Mouse (Mus musculus): Measurements from ENCODE around the gene Aff1. TPM values are rescaled to one million over a fixed set of nuclear protein-coding genes. Genes with fewer than 3 reads are reported as not detected.

Aff1 gene
- polyA plus RNA-seq, 1 experiment from 2014 or later, result 7.3 TPM

GRCm38 (mm10) chr5:103713422-103713821 lies 21.2 kb downstream of the Aff1 start:
- Histone ChIP-seq H3K4me3 (ENCODE audit: low read depth, low read length) (no peak overlapping the region), H3K27ac (ENCODE audit: low read depth) (no peak overlapping the region), H3K36me3 (ENCODE audit: control insufficient read depth, insufficient read depth, low read length) (no peaks in the 10 kb centered on the region), H3K27me3 (replicated peaks; ENCODE audit: control insufficient read depth, insufficient read depth, low read length) (no peaks in the 10 kb centered on the region), H3K4me2 (ENCODE audit: low read length) (no peak overlapping the region), H3K9me3 (ENCODE audit: control insufficient read depth, low read length) (no peaks in the 10 kb centered on the region), H3K9ac (ENCODE audit: low read length) (no peak overlapping the region), H3K4me1 (replicated peaks; ENCODE audit: control insufficient read depth, insufficient read depth, low read length) (no peaks in the 10 kb centered on the region)
- ATAC-seq (replicated peaks; ENCODE audit: low FRiP score, low TSS enrichment, low read depth) (no peak), DNase-seq (ENCODE audit: low spot score) (no peak)
- WGBS, result 76% methylated on average over 2 of the region's 2 CpGs

DNA sequence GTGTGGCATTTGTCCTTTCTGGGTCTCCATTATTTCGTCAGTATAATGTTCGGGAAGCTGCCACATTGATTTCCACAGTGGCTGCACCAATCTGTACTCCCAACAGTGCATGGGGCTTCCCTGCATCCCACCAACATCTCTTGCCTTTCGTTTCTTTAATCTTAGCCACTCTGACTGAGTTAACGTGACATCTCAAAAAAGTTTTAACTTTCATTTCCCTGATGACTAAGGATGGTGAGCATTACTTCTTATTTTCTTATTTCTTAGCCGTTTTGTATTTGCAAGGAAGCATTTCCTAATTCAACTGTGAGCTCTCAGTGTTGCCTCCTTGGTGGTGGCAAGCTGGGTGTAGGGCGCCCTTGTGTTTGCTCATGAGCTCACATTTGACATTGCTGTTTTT lies 22.8 kb downstream of the Aff1 start:
- Histone ChIP-seq H3K36me3 (ENCODE audit: control insufficient read depth, insufficient read depth, low read length) (no peaks in the 10 kb centered on the region), H3K4me1 (replicated peaks; ENCODE audit: control insufficient read depth, insufficient read depth, low read length) (no peaks in the 10 kb centered on the region), H3K27ac (ENCODE audit: low read depth) (no peak overlapping the region), H3K9me3 (ENCODE audit: control insufficient read depth, low read length) (no peaks in the 10 kb centered on the region), H3K27me3 (replicated peaks; ENCODE audit: control insufficient read depth, insufficient read depth, low read length) (no peaks in the 10 kb centered on the region), H3K9ac (ENCODE audit: low read length) (no peak overlapping the region), H3K4me3 (ENCODE audit: low read depth, low read length) (no peak overlapping the region), H3K4me2 (ENCODE audit: low read length) (no peak overlapping the region)
- whole genome bisulfite sequencing, result 90% methylated on average over 6 of the region's 6 CpGs
- ATAC-seq (replicated peaks; ENCODE audit: low FRiP score, low TSS enrichment, low read depth) (no peak), DNase-seq (ENCODE audit: low spot score) (no peak)

DNA sequence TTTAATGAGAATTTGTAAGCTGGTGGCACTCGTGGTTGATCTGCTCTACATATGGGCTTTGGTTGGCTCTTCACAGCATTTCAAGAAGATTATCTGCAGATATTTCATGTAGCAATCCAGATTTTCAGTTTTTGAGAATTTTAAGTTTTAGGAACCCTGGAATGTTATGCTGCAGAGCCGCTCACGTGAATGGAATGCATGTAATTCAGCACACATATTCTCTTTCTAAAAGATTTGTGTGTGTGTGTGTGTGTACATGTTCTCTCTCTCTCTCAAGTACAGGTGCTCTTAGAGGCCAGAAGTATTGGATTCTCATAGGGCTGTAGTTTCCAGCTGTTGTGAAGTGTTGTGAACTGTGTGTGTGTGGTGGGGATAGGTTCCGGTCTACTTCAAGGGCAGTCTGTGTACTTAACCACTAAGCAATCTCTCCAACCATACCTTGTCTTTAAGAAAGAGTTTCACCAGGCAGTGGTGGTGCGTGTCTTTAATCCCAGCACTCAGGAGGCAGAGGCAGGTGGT lies 24.7 kb downstream of the Aff1 start:
- Histone ChIP-seq H3K4me3 (ENCODE audit: low read depth, low read length) (no peak overlapping the region), H3K9ac (ENCODE audit: low read length) (no peak overlapping the region), H3K4me2 (ENCODE audit: low read length) (no peak overlapping the region), H3K4me1 (replicated peaks; ENCODE audit: control insufficient read depth, insufficient read depth, low read length) (no peaks in the 10 kb centered on the region), H3K27ac (ENCODE audit: low read depth) (no peak overlapping the region), H3K9me3 (ENCODE audit: control insufficient read depth, low read length) (no peaks in the 10 kb centered on the region), H3K36me3 (ENCODE audit: control insufficient read depth, insufficient read depth, low read length) (no peaks in the 10 kb centered on the region), H3K27me3 (replicated peaks; ENCODE audit: control insufficient read depth, insufficient read depth, low read length) (no peaks in the 10 kb centered on the region)
- DNase-seq (ENCODE audit: low spot score), result no peak
- 82% methylated on average over 5 of the region's 5 CpGs for WGBS
- no peak for ATAC-seq (replicated peaks; ENCODE audit: low FRiP score, low TSS enrichment, low read depth)

GRCm38 (mm10) chr5:103719131-103719530 lies 27.0 kb downstream of the Aff1 start:
- 38% methylated on average over 6 of the region's 6 CpGs for WGBS
- H3K9ac ChIP-seq (ENCODE audit: low read length), result no peak overlapping the region
- H3K4me1 ChIP-seq (replicated peaks; ENCODE audit: control insufficient read depth, insufficient read depth, low read length), result no peaks in the 10 kb centered on the region
- H3K27me3 ChIP-seq (replicated peaks; ENCODE audit: control insufficient read depth, insufficient read depth, low read length), result no peaks in the 10 kb centered on the region
- DNase-seq (ENCODE audit: low spot score), result no peak
- no peak overlapping the region for H3K4me2 ChIP-seq (ENCODE audit: low read length)
- H3K27ac ChIP-seq (ENCODE audit: low read depth), result no peak overlapping the region
- ATAC-seq (replicated peaks; ENCODE audit: low FRiP score, low TSS enrichment, low read depth), result no peak
- no peaks in the 10 kb centered on the region for H3K9me3 ChIP-seq (ENCODE audit: control insufficient read depth, low read length)
- no peak overlapping the region for H3K4me3 ChIP-seq (ENCODE audit: low read depth, low read length)
- H3K36me3 ChIP-seq (ENCODE audit: control insufficient read depth, insufficient read depth, low read length), result no peaks in the 10 kb centered on the region

DNA sequence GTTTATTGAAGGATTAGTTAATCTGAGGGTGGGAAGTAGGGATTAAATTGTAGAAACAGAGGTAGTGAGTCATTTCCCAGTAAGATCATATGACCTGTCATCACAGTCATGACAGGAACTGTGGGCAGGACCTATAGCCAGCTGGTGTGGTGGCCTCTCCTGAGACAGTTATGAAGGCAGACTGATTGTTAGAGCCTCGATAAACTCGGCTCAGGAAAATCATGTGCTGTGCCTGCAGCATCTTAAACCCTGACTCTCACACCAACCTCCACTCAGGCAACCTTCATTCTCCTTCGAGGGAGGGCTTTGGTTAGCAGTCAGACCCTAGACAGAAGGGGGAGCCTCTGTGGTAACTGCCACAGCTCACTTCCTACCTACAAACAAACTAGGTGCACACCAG lies 27.7 kb downstream of the Aff1 start:
- WGBS, result 52% methylated on average over 3 of the region's 3 CpGs
- no peak overlapping the region for H3K27ac ChIP-seq (ENCODE audit: low read depth)
- H3K4me3 ChIP-seq (ENCODE audit: low read depth, low read length), result no peak overlapping the region
- H3K27me3 ChIP-seq (replicated peaks; ENCODE audit: control insufficient read depth, insufficient read depth, low read length), result no peaks in the 10 kb centered on the region
- H3K9ac ChIP-seq (ENCODE audit: low read length), result no peak overlapping the region
- ATAC-seq (replicated peaks; ENCODE audit: low FRiP score, low TSS enrichment, low read depth), result no peak
- DNase-seq (ENCODE audit: low spot score), result no peak
- H3K4me2 ChIP-seq (ENCODE audit: low read length), result no peak overlapping the region
- no peaks in the 10 kb centered on the region for H3K9me3 ChIP-seq (ENCODE audit: control insufficient read depth, low read length)
- no peaks in the 10 kb centered on the region; the same call in 1 of the 2 replicates for H3K4me1 ChIP-seq (replicated peaks; ENCODE audit: control insufficient read depth, insufficient read depth, low read length)
- no peaks in the 10 kb centered on the region for H3K36me3 ChIP-seq (ENCODE audit: control insufficient read depth, insufficient read depth, low read length)

- WGBS, result 79% methylated on average over 6 of the region's 6 CpGs
- ATAC-seq (replicated peaks; ENCODE audit: low FRiP score, low TSS enrichment, low read depth) (no peak), DNase-seq (ENCODE audit: low spot score) (no peak)
- H3K4me1 ChIP-seq (replicated peaks; ENCODE audit: control insufficient read depth, insufficient read depth, low read length), result no peaks in the 10 kb centered on the region; the same call in 1 of the 2 replicates
- no peak overlapping the region for H3K4me2 ChIP-seq (ENCODE audit: low read length)
- H3K4me3 ChIP-seq (ENCODE audit: low read depth, low read length), result no peak overlapping the region
- H3K36me3 ChIP-seq (ENCODE audit: control insufficient read depth, insufficient read depth, low read length), result no peaks in the 10 kb centered on the region
- H3K9me3 ChIP-seq (ENCODE audit: control insufficient read depth, low read length), result no peaks in the 10 kb centered on the region
- H3K27me3 ChIP-seq (replicated peaks; ENCODE audit: control insufficient read depth, insufficient read depth, low read length), result no peaks in the 10 kb centered on the region
- no peak overlapping the region for H3K9ac ChIP-seq (ENCODE audit: low read length)
- no peak overlapping the region for H3K27ac ChIP-seq (ENCODE audit: low read depth)
Measured at GRCm38 (mm10) chr5:103720967-103721366, 28.8 kb downstream of the Aff1 start.

- DNase-seq (ENCODE audit: low spot score), result no peak
- Histone ChIP-seq H3K27me3 (replicated peaks; ENCODE audit: control insufficient read depth, insufficient read depth, low read length) (no peaks in the 10 kb centered on the region), H3K4me1 (replicated peaks; ENCODE audit: control insufficient read depth, insufficient read depth, low read length) (no peaks in the 10 kb centered on the region; the same call in 1 of the 2 replicates), H3K27ac (ENCODE audit: low read depth) (no peak overlapping the region), H3K4me3 (ENCODE audit: low read depth, low read length) (no peak overlapping the region), H3K36me3 (ENCODE audit: control insufficient read depth, insufficient read depth, low read length) (no peaks in the 10 kb centered on the region), H3K4me2 (ENCODE audit: low read length) (no peak overlapping the region), H3K9me3 (ENCODE audit: control insufficient read depth, low read length) (no peaks in the 10 kb centered on the region), H3K9ac (ENCODE audit: low read length) (no peak overlapping the region)
- no peak for ATAC-seq (replicated peaks; ENCODE audit: low FRiP score, low TSS enrichment, low read depth)
- WGBS, result 87% methylated on average over 4 of the region's 4 CpGs
Measured at GRCm38 (mm10) chr5:103721490-103721889, 29.3 kb downstream of the Aff1 start.

DNA sequence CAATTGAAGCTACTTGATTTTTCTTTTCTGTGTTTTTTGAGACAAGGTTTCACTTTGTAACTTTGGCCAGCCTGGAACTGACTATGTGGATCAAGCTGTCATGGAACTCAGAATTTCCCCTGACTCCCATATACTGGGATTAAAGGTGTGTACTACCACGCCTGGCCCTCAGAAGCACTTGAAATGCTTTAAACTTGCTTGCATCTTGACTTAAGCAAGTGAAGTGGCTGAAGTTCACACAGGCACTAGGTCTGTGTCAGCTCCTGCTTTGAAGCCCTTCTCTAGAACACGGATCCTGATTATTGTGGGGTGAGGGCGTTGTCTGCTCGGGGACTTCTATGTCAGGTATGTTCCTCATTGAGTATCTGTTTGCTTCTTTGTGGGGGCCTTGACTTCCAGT lies 30.5 kb downstream of the Aff1 start:
- Histone ChIP-seq H3K27me3 (replicated peaks; ENCODE audit: control insufficient read depth, insufficient read depth, low read length) (no peaks in the 10 kb centered on the region), H3K36me3 (ENCODE audit: control insufficient read depth, insufficient read depth, low read length) (no peaks in the 10 kb centered on the region), H3K9me3 (ENCODE audit: control insufficient read depth, low read length) (no peaks in the 10 kb centered on the region), H3K9ac (ENCODE audit: low read length) (no peak overlapping the region), H3K27ac (ENCODE audit: low read depth) (no peak overlapping the region), H3K4me2 (ENCODE audit: low read length) (no peak overlapping the region), H3K4me1 (replicated peaks; ENCODE audit: control insufficient read depth, insufficient read depth, low read length) (no peaks in the 10 kb centered on the region; the same call in 1 of the 2 replicates), H3K4me3 (ENCODE audit: low read depth, low read length) (no peak overlapping the region)
- 79% methylated on average over 4 of the region's 4 CpGs for WGBS
- no peak for ATAC-seq (replicated peaks; ENCODE audit: low FRiP score, low TSS enrichment, low read depth)
- no peak for DNase-seq (ENCODE audit: low spot score)

- ATAC-seq (replicated peaks; ENCODE audit: low FRiP score, low TSS enrichment, low read depth) (no peak), DNase-seq (ENCODE audit: low spot score) (no peak)
- Histone ChIP-seq H3K4me3 (ENCODE audit: low read depth, low read length) (no peak overlapping the region), H3K4me1 (replicated peaks; ENCODE audit: control insufficient read depth, insufficient read depth, low read length) (no peaks in the 10 kb centered on the region; the same call in 1 of the 2 replicates), H3K36me3 (ENCODE audit: control insufficient read depth, insufficient read depth, low read length) (no peaks in the 10 kb centered on the region), H3K9me3 (ENCODE audit: control insufficient read depth, low read length) (no peaks in the 10 kb centered on the region), H3K4me2 (ENCODE audit: low read length) (no peak overlapping the region), H3K27me3 (replicated peaks; ENCODE audit: control insufficient read depth, insufficient read depth, low read length) (no peaks in the 10 kb centered on the region), H3K9ac (ENCODE audit: low read length) (no peak overlapping the region), H3K27ac (ENCODE audit: low read depth) (no peak overlapping the region)
- WGBS, result 10% methylated on average over 6 of the region's 6 CpGs
Measured at GRCm38 (mm10) chr5:103724384-103724783, 32.2 kb downstream of the Aff1 start.

All from intestine, embryonic 14.5 days (tissue).